Comparison of ENCODE assay signal across 12 mouse cellular contexts in genomic region chr4:134669742-134670354, GRCm38 (mm10). TPM values are rescaled to one million over a fixed set of nuclear protein-coding genes. Genes with fewer than 3 reads are reported as not detected.
A peak's percentile ranks its signal among the peaks of the same experiment; 100 is the strongest.
DNase-seq lines count a peak whose midpoint lies in the region; ATAC-seq and TF ChIP-seq lines count a peak whose summit lies in the region.
"Had no signal": no experiment of that assay in that cellular context is flagged by ENCODE, and none has a peak within 500 bp of the region (broad histone marks: within the 10 kb centered on the region; RNA-seq: fewer than 3 reads in every experiment).

No protein-coding gene starts in this region.

- H3K4me2 ChIP-seq in heart, embryonic 13.5 days, result no peak overlapping the region
- no peak overlapping the region for H3K4me2 ChIP-seq in intestine, postnatal 0 days (replicated peaks; ENCODE audit: low read depth)
- H3K4me2 ChIP-seq: liver, embryonic 15.5 days; midbrain, embryonic 13.5 days had no signal

- intact Hi-C loops in left cerebral cortex, postnatal 14 days (cut with DNase I), result no loop called here

- peaks cover 37% of the 10 kb centered on the region for H3K4me1 ChIP-seq in heart, embryonic 13.5 days
- H3K4me1 ChIP-seq in intestine, postnatal 0 days (replicated peaks; ENCODE audit: control insufficient read depth, insufficient read depth, low read length), result no peaks in the 10 kb centered on the region

- H3K4me3 ChIP-seq in heart, embryonic 13.5 days, result no peak overlapping the region
- no peak overlapping the region for H3K4me3 ChIP-seq in intestine, postnatal 0 days (ENCODE audit: low read depth, low read length)
- H3K4me3 ChIP-seq: erythroblast, embryonic 14.5 days; liver, embryonic 15.5 days; midbrain, embryonic 13.5 days had no signal

- no peak for ATAC-seq in heart, embryonic 13.5 days (ENCODE audit: extremely low read depth, insufficient number of reproducible peaks, low FRiP score, low TSS enrichment)
- ATAC-seq in intestine, postnatal 0 days, result no peak
- ATAC-seq in erythroid progenitor cell, adult 5-6 weeks (replicated peaks; ENCODE audit: low FRiP score, poor library complexity, severe bottlenecking), result no peak
- ATAC-seq: midbrain, embryonic 13.5 days had no signal

- no peaks in the 10 kb centered on the region for H3K9me3 ChIP-seq in heart, embryonic 13.5 days
- H3K9me3 ChIP-seq in intestine, postnatal 0 days (ENCODE audit: control insufficient read depth), result no peaks in the 10 kb centered on the region
- H3K9me3 ChIP-seq: liver, embryonic 15.5 days; midbrain, embryonic 13.5 days had no signal

- no peak for DNase-seq in heart, adult 18-20 months
- DNase-seq in 3T3-L1 (ENCODE audit: low read depth, low spot score) (peak; percentile 52), NIH3T3 (ENCODE audit: low read depth) (peak; percentile 42)
- DNase-seq in left cerebral cortex, postnatal 14 days (ENCODE audit: low spot score in 2 of 2), result no peak
- DNase-seq: heart, postnatal 10 days; layer of hippocampus, adult 9-11 months had no signal

- WGBS in heart, embryonic 13.5 days, result 52% methylated on average over 17 of the region's 17 CpGs
- 55% methylated on average over 17 of the region's 17 CpGs for whole genome bisulfite sequencing in intestine, postnatal 0 days

- H3K36me3 ChIP-seq in heart, embryonic 13.5 days, result no peaks in the 10 kb centered on the region
- H3K36me3 ChIP-seq in intestine, postnatal 0 days (ENCODE audit: control insufficient read depth, insufficient read depth), result no peaks in the 10 kb centered on the region
- H3K36me3 ChIP-seq: liver, embryonic 15.5 days; midbrain, embryonic 13.5 days had no signal

- H3K9ac ChIP-seq in heart, embryonic 13.5 days, result peak overlapping the region; percentile 28; the same call in 1 of the 2 replicates
- no peak overlapping the region for H3K9ac ChIP-seq in intestine, postnatal 0 days (ENCODE audit: low read depth, low read length)
- H3K9ac ChIP-seq: liver, embryonic 15.5 days; midbrain, embryonic 13.5 days had no signal

- TF ChIP-seq CTCF in intestine, postnatal 0 days (IDR thresholded peaks at IDR 0.05; ENCODE audit: low read depth), result no peak

- H3K27ac ChIP-seq in heart, embryonic 13.5 days (replicated peaks), result 0 out of 2 replicates have a peak overlapping the region, but pooled peaks have one; percentile 12
- H3K27ac ChIP-seq in intestine, postnatal 0 days (ENCODE audit: low read depth, low read length), result peak overlapping the region; percentile 15
- H3K27ac ChIP-seq: liver, embryonic 15.5 days; midbrain, embryonic 13.5 days had no signal

- no peaks in the 10 kb centered on the region for H3K27me3 ChIP-seq in heart, embryonic 13.5 days (replicated peaks)
- H3K27me3 ChIP-seq in intestine, postnatal 0 days (replicated peaks; ENCODE audit: control insufficient read depth, insufficient read depth, low read length), result no peaks in the 10 kb centered on the region
- H3K27me3 ChIP-seq: liver, embryonic 15.5 days; midbrain, embryonic 13.5 days had no signal

RNA-seq across cellular contexts. Expression of gene Man1c1, which starts 34.2 kb away (rescaled TPM):
- 5.3 and 6.3 TPM in 2 replicates for polyA plus RNA-seq in heart, embryonic 13.5 days (2015; fragmentation: Nextera tagmentation; extraction: Ambion mirVana)
- 10 to 100 TPM; 26.9 to 28.3 TPM for total RNA-seq in heart, adult 18-20 months (2021)
- 1.7 TPM in 2 replicates for polyA plus RNA-seq in intestine, postnatal 0 days (2015; fragmentation: Nextera tagmentation; extraction: Ambion mirVana)
- total RNA-seq in erythroid progenitor cell, adult 5-6 weeks (2015; ENCODE audit: low replicate concordance), result 2.9 TPM in 2 replicates
- total RNA-seq in erythroid progenitor cell, adult 5-6 weeks (2017; ENCODE audit: low replicate concordance), result 1.0 and 1.8 TPM in 2 replicates
- 10 to 100 TPM; 33.7 to 38.0 TPM for total RNA-seq in left cerebral cortex, postnatal 14 days (2021)

Comparison
In these comparisons a context has a peak if more than half of its experiments do, and no peak if none do; other contexts are left out.
1. DNase-seq: peak in 3T3-L1 (single experiment) and NIH3T3 (single experiment); none in heart, adult 18-20 months (0 of 2) and left cerebral cortex, postnatal 14 days (0 of 2).
2. RNA of gene Man1c1, which starts 34.2 kb away (total RNA-seq): 33.7 to 38.0 TPM in left cerebral cortex, postnatal 14 days and 26.9 to 28.3 TPM in heart, adult 18-20 months; 1.0 to 2.9 TPM in erythroid progenitor cell, adult 5-6 weeks; every median in the first group is over 4 times any median in the second.